Mouse (Mus musculus) lung, embryonic 16.5 days (tissue): Measurements from ENCODE around the gene Ate1. TPM values are rescaled to one million over a fixed set of nuclear protein-coding genes. Genes with fewer than 3 reads are reported as not detected.
A peak's percentile ranks its signal among the peaks of the same experiment; 100 is the strongest.
"Not testable (repeated sequence)": the region's sequence is repeated elsewhere in the genome, so short reads cannot be mapped to it uniquely, and the experiment has no call there.

Experiments used
- ATAC-seq: fragments of 200-750 bp; cut with Nextera tagmentation; 2 replicates; pipeline ENCODE4 v1.8.0; 2017; ENCODE audit warnings: low read depth, mild to moderate bottlenecking, moderate library complexity
- H3K27ac ChIP-seq: fragments of 300-500 bp; sonication (generic); 2 replicates; pipeline ENCODE4 v1.5.1; 2014; ENCODE audit warnings: mild to moderate bottlenecking, control low read depth, low read length
- H3K27me3 ChIP-seq: fragments of 300-500 bp; sonication (generic); 2 replicates; pipeline ENCODE4 v1.6.1; 2014; ENCODE audit warnings: low read depth, low read length, mixed read lengths; ENCODE audit not compliant: control insufficient read depth, insufficient read depth
- H3K36me3 ChIP-seq: fragments of 300-500 bp; sonication (generic); 2 replicates; pipeline ENCODE4 v1.6.1; 2014; ENCODE audit warnings: low read length; ENCODE audit not compliant: control insufficient read depth, insufficient read depth
- H3K4me1 ChIP-seq: fragments of 300-500 bp; sonication (generic); replicated peaks from 2 replicates; pipeline ENCODE4 v1.6.1; 2014; ENCODE audit warnings: low read length, mixed read lengths; ENCODE audit not compliant: control insufficient read depth, insufficient read depth
- H3K4me2 ChIP-seq: fragments of 300-500 bp; sonication (generic); 2 replicates; pipeline ENCODE4 v1.6.1; 2014; ENCODE audit warnings: low read depth, low read length, control low read depth
- H3K4me3 ChIP-seq: fragments of 300-500 bp; sonication (generic); 2 replicates; pipeline ENCODE4 v1.5.1; 2014; ENCODE audit warnings: mild to moderate bottlenecking, low read length, control low read depth
- H3K9ac ChIP-seq: fragments of 300-500 bp; sonication (generic); 2 replicates; pipeline ENCODE4 v1.6.1; 2014; ENCODE audit warnings: low read length, control low read depth
- H3K9me3 ChIP-seq: fragments of 300-500 bp; sonication (generic); 2 replicates; pipeline ENCODE4 v1.6.1; 2016; ENCODE audit warnings: low read length; ENCODE audit not compliant: control insufficient read depth
- WGBS: fragments of 180-500 bp; shearing (Covaris S2); extraction: QIAGEN DNeasy Blood & Tissue Kit; methylation state at CpG from one replicate; pipeline ENCODE4 v1.1.7; 2014; 5-methylcytosine and 5-hydroxymethylcytosine counted together
- polyA plus RNA-seq: library from polyadenylated mRNA; unstranded; fragments of >200 nt; fragmentation: Nextera tagmentation; extraction: Ambion mirVana; gene quantifications from 2 replicates; pipeline ENCODE4 v1.2.1, GENCODE M21; 2015

Gene Ate1
- polyA plus RNA-seq, 1 experiment from 2014 or later, result 64.7 TPM

DNA sequence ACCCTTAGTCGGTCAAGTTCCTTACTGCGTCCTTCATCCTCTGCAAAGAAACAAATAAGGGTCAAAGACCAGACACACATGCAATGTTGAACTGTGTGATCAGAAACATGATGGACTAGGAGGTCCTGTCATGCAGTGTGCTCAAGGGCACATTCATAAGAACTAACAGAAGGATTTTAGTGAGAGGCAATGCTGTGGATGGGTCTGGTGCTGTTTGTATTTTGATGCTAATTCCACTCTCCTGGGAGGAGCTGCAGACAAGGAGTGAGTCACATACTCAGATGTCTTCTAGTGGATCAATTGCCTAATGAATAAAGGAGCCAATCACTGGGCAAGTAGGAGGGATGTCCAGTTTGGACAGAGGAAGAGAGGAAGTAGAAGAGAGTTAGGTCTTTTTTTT is 125.5 kb downstream of the Ate1 start:
- no peaks in the 10 kb centered on the region for H3K9me3 ChIP-seq
- 87% methylated on average over 2 of the region's 2 CpGs for WGBS
- H3K36me3 ChIP-seq, result peaks cover 5% of the 10 kb centered on the region
- no peak overlapping the region for H3K9ac ChIP-seq
- H3K27me3 ChIP-seq, result no peaks in the 10 kb centered on the region
- H3K4me3 ChIP-seq, result no peak overlapping the region
- H3K4me2 ChIP-seq, result no peak overlapping the region
- H3K4me1 ChIP-seq, result no peaks in the 10 kb centered on the region
- ATAC-seq, result no peak
- no peak overlapping the region for H3K27ac ChIP-seq

DNA sequence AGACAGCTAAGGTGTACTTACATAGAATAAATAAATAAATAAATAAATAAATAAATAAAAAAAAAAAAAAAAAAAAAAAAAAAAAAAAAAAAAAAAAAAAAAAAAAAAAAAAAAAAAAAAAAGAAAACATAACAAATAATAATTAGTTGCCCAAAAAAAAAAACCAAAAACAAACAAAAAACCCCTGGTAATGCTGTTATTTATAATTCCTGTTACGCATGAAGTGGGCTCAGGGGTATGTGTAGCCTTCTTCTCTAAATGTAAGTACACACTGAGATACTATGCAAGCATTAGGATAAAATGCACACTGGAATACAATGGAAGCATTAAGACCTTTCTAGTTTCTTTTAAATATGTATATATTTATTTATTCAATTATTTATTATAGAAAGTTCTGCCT is 130.1 kb downstream of the Ate1 start:
- H3K36me3 ChIP-seq, H3K9me3 ChIP-seq, H3K4me3 ChIP-seq, H3K27me3 ChIP-seq, H3K4me1 ChIP-seq, H3K27ac ChIP-seq, H3K9ac ChIP-seq, H3K4me2 ChIP-seq, ATAC-seq: not testable (repeated sequence)
- 96% methylated on average over 1 of the region's 1 CpGs for WGBS

DNA sequence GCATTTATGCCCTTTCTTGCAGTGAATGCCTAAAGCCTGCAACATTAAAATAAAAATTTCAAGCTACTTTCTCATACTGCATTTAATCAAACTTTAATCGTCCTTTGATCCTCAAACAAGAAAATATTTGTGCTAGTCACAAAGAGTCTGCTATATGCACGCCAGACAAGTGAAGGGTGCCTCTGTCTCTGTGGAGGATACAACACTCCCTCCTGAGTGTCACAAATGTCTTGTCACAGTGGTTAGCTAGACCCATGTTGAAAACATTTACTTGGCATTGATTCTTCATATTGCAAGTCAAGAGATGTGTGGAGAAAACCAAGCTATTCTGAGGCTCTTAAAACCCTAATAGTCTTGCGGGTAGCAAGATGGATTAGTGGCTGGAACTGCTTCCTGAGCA is 133.9 kb downstream of the Ate1 start:
- Histone ChIP-seq H3K9ac (no peak overlapping the region), H3K36me3 (no peaks in the 10 kb centered on the region), H3K27me3 (no peaks in the 10 kb centered on the region), H3K4me3 (no peak overlapping the region), H3K4me1 (no peaks in the 10 kb centered on the region), H3K9me3 (no peaks in the 10 kb centered on the region), H3K4me2 (no peak overlapping the region), H3K27ac (no peak overlapping the region)
- WGBS, result 64% methylated on average over 3 of the region's 3 CpGs
- ATAC-seq, result no peak

DNA sequence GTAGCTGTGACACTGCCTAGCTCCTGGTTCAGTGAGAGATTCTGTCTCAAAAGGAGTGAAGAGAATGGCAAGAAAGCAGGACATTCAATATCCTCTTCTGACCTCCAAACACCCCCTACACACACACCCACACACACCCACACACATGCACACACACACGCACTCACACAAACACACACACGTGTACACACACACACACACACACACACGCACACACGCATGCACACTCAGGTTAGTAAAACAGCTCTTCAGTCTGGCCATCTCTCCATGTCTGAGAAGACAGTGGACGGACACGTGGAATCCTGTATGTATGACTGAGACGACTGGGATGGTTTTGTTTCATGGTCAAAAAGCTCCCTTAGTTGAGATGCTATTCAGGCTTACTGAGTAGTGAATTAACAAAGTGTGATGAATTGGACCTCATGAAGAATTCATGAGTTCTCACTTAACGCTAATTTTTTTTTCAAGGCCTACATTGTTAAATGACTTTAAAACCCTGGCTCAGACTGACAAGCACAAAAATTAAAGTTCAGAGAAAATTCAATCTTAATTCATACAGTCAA is 134.4 kb downstream of the Ate1 start:
- no peaks in the 10 kb centered on the region for H3K4me1 ChIP-seq
- ATAC-seq, result no peak
- no peaks in the 10 kb centered on the region for H3K27me3 ChIP-seq
- H3K4me3 ChIP-seq, result no peak overlapping the region
- WGBS, result 91% methylated on average over 8 of the region's 8 CpGs
- no peak overlapping the region for H3K4me2 ChIP-seq
- no peaks in the 10 kb centered on the region for H3K9me3 ChIP-seq
- H3K36me3 ChIP-seq, result no peaks in the 10 kb centered on the region
- H3K9ac ChIP-seq, result no peak overlapping the region
- no peak overlapping the region for H3K27ac ChIP-seq

DNA sequence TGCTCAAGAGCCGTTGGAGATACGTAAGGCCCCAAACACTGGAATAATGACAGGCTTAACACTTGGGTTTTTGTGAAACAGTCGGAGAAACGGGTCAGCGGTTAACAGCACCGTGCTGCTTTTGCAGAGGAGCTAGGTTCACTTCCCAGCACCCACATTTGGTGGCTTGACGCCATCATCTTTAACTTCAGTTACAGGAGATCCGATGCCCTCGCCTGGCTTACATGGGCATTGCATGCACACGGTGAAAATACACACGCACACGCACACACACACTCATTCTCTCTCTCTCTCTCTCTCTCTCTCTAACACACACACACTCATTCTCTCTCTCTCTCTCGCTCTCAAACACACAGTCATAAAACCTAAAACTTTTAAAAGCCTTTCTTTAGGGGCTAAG is 138.0 kb downstream of the Ate1 start:
- H3K27ac ChIP-seq, result no peak overlapping the region
- H3K4me3 ChIP-seq, result no peak overlapping the region
- no peaks in the 10 kb centered on the region for H3K27me3 ChIP-seq
- H3K9ac ChIP-seq, result no peak overlapping the region
- no peak overlapping the region for H3K4me2 ChIP-seq
- H3K9me3 ChIP-seq, result no peaks in the 10 kb centered on the region
- ATAC-seq, result no peak
- no peaks in the 10 kb centered on the region for H3K36me3 ChIP-seq
- H3K4me1 ChIP-seq, result no peaks in the 10 kb centered on the region
- whole genome bisulfite sequencing, result 98% methylated on average over 13 of the region's 13 CpGs

DNA sequence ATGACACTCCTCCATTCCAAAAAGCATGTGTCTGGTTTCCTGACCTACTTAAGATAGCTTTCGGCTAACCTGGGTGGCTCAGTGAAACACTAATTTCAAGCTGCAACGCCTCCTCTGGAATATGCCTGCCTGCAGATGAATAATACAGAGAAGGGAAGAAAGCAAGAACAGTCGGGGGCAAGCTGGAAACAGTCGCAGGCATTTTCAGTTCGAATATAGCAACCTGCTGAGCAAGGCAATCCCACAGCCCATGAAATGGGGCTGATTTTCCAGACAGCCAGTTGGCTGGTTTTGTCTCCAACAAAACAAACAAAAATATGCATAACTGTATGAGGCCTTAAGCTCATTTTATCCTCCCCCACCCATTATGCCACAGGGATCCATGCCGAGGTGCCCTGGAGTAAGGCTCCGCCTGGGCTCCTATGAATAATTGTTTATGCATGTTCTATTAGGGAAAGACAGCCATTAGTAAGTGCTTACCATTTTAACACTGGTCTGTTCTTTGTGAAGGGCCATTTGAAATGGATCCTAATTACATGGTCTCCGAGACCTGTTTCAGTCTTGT is 138.7 kb downstream of the Ate1 start:
- H3K4me2 ChIP-seq, result no peak overlapping the region
- H3K36me3 ChIP-seq, result no peaks in the 10 kb centered on the region
- ATAC-seq, result no peak
- H3K9ac ChIP-seq, result no peak overlapping the region
- no peak overlapping the region for H3K4me3 ChIP-seq
- H3K27ac ChIP-seq, result no peak overlapping the region
- no peaks in the 10 kb centered on the region for H3K27me3 ChIP-seq
- 91% methylated on average over 8 of the region's 8 CpGs for WGBS
- H3K9me3 ChIP-seq, result no peaks in the 10 kb centered on the region
- no peaks in the 10 kb centered on the region for H3K4me1 ChIP-seq

DNA sequence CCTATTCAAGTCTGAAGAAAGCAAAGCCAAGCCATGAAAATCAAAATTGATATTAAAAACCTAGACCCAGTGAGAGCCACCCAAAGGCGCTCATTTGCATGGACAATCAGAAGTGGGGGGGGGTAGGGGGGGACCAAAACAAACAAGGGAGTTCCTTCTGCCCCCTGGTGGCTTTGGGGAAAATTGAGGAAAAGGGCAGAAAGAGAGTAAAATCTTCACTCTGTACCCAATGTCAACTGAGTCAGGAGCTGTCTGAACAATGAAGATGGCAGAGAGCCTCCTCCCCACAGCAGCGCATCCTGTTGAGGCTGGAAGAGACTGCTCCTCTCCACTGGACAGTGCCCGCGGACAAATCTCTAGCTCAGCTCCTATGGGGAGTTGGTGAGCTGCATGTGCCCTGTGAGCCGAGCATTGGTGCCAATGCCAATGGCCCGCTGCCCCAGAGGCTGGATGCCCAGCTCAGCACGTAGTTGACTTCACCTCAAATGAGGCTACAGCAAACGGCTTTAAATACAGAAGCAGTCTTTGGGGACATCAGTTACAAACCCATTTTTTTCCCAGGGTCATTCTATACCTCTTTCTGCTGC is 139.3 kb downstream of the Ate1 start:
- H3K27me3 ChIP-seq, result no peaks in the 10 kb centered on the region
- ATAC-seq, result no peak
- H3K9me3 ChIP-seq, result no peaks in the 10 kb centered on the region
- H3K4me1 ChIP-seq, result no peaks in the 10 kb centered on the region
- H3K9ac ChIP-seq, result no peak overlapping the region
- WGBS, result 86% methylated on average over 8 of the region's 8 CpGs
- H3K4me3 ChIP-seq, result no peak overlapping the region
- no peak overlapping the region for H3K27ac ChIP-seq
- no peaks in the 10 kb centered on the region for H3K36me3 ChIP-seq
- no peak overlapping the region for H3K4me2 ChIP-seq

DNA sequence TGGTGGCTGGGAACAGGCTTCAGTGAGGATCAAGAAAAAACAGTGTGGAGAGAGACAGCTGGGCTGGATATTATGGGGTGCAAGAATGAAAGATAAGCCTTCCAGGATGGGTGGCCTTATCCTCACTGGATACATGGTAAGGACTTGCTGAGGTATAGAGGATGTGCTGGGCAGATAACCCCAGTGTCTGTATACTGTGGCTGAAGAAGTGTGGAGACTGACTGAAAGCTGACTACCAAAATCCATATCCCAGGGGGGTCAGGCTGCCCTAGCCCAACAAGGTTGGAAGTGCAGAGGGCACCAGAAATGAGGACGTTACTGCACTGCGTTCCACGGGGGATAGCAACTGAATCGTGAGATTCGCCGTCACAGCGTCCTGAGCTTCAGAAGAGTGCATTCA is 139.8 kb downstream of the Ate1 start:
- 91% methylated on average over 7 of the region's 7 CpGs for WGBS
- Histone ChIP-seq H3K27me3 (no peaks in the 10 kb centered on the region), H3K4me1 (no peaks in the 10 kb centered on the region), H3K27ac (no peak overlapping the region), H3K9me3 (no peaks in the 10 kb centered on the region), H3K9ac (no peak overlapping the region), H3K4me3 (no peak overlapping the region), H3K4me2 (no peak overlapping the region), H3K36me3 (no peaks in the 10 kb centered on the region)
- ATAC-seq, result 0 out of 2 replicates have a peak, but pooled peaks have one; percentile 31

DNA sequence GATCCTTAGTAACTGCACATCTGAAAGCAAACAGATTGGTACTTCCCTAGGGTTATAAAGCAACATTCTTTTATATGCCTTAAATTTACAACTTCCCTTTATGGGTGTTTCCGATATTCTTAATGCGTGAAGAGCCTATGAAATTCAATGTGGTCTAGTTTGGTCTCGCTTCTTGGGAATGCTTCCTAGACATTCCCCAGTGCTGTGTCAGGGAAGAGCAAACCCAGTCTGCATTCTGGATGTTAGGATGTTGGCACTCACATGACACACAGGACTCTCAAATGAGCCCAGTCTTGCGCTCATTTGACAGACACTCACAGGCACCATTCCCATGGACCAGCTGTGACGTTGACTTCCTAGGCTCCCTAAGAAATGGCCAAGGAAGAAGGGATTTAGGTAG is 140.3 kb downstream of the Ate1 start:
- 93% methylated on average over 5 of the region's 5 CpGs for WGBS

More for the DNA sequence above, 140.3 kb downstream of the Ate1 start:
- no peak overlapping the region for H3K4me3 ChIP-seq
- no peaks in the 10 kb centered on the region for H3K9me3 ChIP-seq
- H3K9ac ChIP-seq, result no peak overlapping the region
- H3K4me1 ChIP-seq, result no peaks in the 10 kb centered on the region
- H3K27me3 ChIP-seq, result no peaks in the 10 kb centered on the region
- no peak overlapping the region for H3K4me2 ChIP-seq
- H3K36me3 ChIP-seq, result no peaks in the 10 kb centered on the region
- no peak overlapping the region for H3K27ac ChIP-seq
- no peak for ATAC-seq
